Mouse (Mus musculus): ENCODE data around the gene Grsf1.

Gene Grsf1

DNA sequence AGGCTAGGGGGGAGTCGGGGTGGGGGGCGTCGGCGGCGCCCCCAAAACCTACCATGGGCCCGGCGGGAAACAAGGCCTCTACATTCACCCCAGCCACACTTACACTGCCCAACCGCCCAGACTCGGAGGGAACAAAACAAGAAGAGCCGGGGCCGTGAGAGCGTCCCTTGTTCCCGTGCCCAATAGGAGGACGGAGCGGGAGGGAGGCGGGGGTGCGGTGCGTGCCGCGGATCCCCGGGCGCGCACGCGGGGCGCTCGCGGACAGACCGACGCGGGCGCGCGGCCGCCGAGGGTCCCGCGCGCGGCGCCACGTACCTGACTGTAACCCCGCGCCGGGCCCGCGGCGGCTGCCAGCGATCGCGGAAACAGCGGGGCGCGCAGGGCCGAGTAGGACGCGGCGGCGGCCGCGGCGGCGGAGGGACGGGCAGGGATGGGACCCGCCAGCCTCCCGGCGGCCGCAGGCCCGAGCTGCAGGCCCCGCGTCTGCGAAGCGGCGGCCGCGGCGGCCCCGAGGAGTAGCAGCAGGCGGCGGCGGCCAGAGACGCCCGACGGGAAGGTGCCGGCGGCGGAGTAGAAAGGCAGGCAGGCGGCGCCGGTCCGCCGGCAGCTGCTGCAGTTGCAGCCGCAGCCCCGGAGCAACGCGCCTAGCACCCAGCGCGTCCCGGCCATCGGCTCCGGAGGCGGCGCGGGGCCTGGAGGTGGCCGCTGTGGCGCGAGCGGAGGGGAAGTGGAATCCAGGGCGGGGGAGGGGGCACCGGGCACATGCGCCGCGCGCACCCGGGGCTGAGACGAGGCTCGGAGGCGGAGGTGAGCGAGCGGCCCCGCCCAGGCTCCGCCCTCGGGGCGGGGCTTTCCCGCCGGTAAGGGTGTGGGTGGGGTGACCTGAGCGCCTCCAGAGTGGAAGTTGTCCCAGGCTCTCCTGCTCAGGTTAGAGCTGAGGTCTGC is at the start of gene Grsf1:
Gene Grsf1, minus strand, starts transcription at position 729 of the 945 bp plus-strand sequence.
- DNase-seq (ENCODE audit: low read depth, low spot score), result peak; percentile 94

DNA sequence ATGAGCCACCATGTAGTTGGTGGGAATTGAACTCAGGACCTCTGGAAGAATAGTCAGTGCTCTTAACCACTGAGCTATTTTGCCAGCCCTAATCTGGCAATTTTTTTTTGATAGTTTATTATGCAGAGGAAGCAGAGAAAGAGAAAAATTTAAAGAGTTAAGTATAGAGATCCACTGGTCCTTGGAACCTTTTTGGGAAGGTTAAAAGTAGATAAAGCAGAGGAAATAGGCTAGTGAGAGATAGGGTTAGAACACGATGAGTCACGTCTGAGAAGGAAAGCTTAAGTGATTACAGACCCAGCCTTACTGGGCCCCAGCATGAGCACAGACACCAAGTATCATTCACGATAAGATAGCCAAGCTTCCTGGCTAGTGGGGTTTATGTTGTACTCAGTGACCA is 48.1 kb upstream of the Grsf1 start:
- DNase-seq (ENCODE audit: low read depth, low spot score), result no peak

DNA sequence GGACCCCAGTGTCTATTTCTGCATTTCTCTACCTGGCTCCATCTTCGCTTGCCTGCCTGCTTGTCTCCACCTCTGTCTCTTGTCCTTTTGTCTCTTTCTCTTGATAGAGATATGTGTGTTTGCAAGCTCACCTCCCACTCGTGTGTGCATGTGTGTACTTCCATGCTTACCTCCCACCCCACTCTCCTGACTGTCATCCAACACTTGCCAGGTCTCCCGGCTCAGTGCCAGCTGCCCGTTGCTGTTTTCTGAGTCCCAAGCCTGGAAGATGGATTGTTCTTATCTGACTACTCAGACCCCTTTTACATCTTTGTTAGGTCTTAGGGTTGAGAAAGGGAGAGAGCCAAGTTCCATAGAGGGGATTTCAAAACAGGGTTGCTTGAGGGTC is 46.2 kb upstream of the Grsf1 start:
- DNase-seq (ENCODE audit: low read depth, low spot score), result no peak

DNA sequence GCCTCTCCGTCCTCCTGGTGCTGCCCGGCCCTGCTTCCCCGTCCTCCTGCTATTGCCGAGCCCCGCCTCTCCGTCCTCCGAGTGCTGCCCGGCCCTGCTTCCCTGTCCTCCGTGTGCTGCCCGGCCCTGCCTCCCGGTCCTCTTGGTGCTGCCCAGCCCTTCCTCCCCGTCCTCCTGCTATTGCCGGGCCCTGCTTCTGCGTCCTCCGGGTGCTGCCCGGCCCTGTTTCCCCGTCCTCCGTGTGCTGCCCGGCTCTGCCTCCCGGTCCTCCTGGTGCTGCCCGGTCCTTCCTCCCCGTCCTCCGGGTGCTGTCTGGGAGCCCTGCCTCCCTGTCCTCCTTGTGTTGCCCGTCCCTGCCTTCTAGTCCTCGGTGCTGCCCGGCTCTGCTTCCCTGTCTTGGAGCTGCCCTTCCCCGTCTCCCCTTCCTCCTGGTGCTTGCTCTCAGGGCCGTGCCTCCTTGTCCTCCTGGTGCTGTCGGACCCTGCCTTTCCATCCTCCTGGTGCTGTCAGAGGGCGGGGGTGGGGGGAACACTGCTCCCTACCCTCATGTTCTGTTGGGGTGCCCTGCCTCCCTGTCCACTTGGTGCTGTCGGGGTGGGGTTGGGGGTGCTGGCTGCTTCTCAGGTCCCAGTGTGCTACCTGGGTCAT is 45.7 kb upstream of the Grsf1 start:
- DNase-seq (ENCODE audit: low read depth, low spot score), result peak; percentile 49

DNA sequence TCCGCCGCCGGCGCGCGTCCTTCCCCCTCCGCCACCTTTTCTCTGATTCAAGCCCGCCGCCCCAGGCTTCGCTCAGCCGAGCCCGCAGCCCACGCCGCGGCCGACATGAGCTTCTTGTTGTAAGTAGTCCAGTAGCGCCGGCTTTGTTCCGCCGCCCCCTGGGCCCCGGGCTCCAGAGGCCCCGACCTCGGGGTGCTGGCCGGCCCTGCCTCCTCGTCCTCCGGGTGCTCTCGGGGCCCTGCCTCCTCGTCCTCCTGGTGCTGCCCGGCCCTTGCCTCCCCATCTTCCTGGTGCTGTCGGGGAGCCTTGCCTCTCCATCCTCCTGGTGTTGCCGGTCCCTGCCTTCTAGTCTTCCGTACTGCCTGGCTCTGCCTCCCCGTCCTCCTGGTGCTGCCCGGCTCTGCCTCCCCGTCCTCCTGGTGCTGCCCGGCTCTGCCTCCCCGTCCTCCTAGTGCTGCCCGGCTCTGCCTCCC is 45.1 kb upstream of the Grsf1 start:
- no peak for DNase-seq (ENCODE audit: low read depth, low spot score)

DNA sequence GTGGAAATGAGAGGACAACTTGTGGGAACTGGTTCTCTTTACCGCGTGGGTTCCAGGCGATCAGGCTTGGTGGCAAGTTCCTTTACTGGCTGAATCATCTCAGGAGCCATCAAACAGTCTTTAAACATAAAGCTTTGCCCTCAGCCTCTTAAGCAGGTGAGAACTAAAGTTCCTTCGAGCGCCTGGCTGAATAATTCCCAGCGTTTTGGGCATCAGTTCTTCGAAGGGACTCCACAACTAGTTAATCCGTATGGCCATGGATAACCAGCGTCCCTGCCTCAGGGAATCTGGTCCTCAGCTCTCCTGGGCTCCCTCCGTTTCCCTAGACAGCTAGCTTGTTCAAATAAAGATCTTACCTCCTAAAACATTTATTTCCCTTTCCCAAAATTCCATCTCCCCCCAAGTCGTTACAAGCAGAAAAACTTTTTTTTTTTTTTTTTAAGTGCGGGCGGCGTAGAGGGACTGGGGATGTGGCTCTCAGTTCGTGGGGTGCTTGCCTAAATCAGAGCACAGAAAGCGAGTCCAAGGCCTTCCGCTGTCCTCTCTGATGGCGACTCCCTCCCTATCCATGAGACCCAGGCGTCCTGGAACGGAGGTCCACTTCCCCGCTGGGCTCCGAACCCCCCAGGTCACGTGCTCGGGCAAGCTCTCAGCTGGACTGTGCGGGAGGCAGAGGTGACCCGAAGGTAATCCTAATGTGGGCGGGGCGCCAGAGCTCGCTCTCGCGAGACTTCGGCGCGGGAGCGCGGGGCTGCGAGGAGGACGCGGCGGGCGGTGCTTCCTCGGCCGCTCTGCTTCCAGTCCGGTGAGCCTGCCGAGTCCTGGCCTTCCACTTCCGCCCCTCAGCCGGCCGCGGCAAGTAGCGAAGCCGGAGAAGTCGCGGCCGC is 44.4 kb upstream of the Grsf1 start, which contains the start of gene Mob1b:
Gene Mob1b, plus strand, starts transcription at position 740 of the 887 bp plus-strand sequence.
- peak; percentile 97 for DNase-seq (ENCODE audit: low read depth, low spot score)

DNA sequence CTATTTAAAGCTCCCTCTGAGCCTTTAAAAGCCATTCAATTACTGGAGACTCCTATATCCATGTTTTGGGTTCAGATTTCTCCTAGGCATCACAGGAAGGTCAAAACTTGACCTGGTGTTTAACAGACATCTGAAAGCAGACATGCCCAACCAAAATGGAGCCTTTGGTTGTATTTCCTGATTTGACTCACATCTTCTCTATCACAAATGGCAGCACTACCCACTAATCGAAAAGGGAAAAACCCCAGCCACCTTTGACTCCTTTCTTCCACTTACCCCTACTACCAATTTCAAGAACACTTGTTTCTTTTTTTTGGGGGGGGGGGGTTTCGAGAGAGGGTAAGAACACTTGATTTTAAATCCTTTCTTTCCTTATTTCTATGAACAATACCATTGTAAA is 41.0 kb upstream of the Grsf1 start:
- DNase-seq (ENCODE audit: low read depth, low spot score), result peak; percentile 49

DNA sequence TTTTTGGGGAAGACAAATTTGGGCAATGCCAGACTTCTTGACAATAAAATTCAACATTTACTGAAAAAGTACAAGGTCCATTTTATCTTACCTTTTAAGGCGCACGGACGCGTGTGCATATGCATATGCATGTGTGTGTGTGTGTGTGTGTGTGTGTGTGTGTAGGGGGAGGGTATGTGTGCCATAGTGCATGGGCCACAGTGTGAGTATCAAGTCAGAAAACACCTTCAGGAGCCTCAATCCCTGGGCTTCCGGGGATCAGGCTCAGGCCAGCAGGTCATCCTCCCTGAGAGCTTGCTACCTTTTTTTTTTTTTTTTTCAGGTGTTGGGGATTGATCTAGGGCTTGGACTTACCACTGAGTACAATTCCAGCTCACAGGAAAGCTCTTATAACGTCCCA is 36.4 kb upstream of the Grsf1 start:
- no peak for DNase-seq (ENCODE audit: low read depth, low spot score)

DNA sequence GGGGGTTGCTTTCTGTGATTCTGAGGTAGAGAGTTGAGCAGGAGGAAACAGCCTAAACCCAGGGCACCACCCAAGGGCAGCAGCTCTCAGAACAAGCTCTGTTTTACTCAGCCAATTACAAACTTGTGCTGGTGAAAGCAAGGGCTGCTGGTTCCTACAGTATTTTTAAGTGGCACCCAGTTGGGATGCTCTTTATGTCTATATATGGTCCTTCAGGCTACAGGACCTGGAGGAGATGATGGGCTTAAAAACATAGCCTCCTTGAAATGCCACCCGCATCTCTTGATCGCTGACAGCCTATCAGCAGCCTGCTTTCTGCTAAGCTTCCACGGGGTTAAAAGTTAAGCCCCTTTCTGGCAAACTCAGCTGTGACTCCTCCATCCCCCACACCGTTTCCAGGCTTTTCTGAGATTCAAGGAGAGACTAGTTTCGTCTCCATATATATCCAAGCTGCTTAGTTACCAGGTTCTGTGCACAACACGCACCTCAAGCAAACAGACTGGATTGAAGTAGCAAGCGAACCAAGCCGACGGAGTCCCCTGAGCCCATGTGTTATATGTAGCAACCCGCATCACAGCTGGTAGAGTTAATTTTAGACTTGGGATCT is 35.8 kb upstream of the Grsf1 start:
- no peak for DNase-seq (ENCODE audit: low read depth, low spot score)

DNA sequence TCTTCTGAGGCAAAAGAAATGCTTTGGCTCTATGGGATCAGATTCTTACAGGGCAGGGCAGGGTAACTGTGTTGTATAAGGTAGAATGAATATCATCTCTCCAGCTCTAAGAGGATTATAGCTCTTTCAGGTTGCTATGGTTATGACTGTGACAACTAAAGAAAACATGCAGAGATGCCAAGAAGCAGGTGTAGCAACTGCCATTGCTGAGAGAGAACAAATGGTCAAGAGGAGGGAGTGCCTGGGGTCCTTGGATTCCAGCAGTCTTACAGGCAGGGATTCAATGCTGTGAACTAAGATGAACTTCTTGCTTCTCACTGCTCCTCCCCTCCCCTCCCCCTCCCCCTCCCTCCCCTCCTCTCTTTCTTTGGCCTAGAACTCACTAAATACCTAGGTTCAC is 35.2 kb upstream of the Grsf1 start:
- DNase-seq (ENCODE audit: low read depth, low spot score), result no peak

DNA sequence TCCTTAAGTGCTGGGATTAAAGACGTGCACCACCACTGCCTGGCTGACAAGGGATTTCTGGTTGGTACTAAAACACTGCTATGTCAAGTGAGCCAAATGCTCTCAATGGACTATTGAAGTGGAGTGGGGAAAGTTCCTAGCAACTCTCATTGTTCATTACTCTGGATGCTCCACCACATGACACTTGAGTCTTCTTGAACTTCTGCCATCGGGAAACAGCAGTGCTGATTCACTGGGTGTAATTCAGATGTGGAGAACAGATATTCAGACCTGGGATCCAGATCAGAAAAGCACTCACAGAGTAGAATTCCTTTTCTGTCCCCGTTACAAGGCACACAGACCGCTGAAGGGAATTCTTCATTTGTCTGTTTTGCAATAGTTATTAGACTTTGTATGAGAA is 27.6 kb upstream of the Grsf1 start:
- DNase-seq (ENCODE audit: low read depth, low spot score), result no peak

DNA sequence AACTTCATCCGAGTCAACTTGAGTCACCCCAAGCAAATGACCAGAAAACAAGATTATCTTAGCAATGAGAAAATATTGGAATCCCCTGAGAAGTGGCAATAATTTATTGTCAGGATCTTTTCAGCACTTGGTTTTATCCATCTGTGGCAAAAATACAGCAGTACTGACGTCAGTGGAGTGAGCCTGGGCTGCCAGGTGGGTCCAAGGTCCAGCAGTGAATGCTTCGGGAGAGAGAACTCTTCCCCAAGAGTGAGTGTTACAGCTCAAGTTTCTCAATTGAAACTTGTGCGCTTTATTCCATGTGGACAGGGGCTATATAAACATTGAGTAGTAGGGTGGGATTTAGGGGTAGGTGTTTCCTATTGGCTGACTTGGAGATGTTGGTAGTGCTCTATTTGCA is 26.1 kb upstream of the Grsf1 start:
- no peak for DNase-seq (ENCODE audit: low read depth, low spot score)

DNA sequence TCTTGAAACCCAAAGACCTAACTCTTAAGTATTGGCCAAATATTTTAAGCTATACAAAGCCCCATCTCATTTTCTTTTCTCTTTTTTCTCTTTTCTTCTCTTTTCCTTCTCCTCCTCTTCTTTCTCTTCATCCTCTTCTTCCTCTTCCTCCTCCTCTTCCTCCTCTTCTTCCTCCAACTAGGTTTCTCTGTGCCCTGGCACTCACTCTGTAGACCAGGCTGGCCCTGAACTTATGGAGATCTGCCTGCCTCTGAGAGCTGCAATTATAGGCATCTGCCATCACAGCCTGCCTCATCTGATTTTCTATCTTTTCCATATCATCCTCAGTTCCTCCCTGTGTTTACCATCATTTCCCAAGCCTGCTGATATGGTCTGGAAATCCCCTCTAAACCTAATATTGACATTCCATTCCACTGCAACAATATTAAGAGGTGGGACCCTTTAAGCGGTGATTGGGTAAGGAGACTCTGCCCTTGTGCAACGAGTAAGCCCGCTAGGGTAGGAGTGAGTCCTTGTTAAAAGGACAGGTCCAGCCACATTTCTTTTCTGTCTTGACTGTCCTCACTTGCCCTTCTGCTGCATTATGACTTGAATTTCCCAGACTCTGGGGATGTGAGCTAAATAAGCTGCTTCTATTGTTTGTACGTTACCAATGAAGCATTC is 23.4 kb upstream of the Grsf1 start:
- no peak for DNase-seq (ENCODE audit: low read depth, low spot score)

DNA sequence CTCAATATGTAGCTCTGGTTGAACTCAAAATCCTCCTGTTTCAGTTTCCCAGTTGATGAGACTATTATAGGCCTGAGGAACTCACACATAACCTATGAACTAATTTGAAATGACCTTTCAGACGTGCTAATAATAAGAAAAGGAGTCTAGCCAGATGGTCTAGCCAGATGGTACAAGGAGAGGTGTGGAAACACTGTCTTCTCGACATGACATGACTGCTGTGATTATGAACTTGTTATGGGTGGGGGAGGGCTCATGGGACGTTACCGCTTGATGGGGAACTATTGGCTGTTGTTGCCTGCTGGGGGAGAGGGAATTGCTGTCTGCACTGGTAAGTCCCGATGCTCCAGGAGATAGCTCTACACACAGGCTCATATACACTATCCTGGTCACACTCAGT is 21.3 kb upstream of the Grsf1 start:
- no peak for DNase-seq (ENCODE audit: low read depth, low spot score)

DNA sequence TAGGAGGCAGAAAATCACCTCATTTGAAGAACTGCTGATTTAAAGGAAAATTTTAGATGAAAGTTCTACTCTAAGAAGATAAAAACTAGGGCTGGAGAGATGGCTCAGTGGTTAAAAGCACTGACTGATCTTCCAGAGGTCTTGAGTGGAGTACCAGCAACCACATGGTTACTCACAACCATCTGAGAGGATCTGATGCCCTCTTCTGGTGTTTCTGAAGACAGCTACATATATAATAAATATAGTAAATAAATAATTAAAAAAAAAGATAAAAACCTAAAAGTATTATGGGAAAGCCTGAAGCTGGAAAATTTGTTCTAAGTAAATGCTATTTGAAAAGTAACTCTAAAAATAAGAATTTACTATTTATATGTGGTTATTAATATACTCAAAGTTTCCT is 17.1 kb upstream of the Grsf1 start:
- DNase-seq (ENCODE audit: low read depth, low spot score), result no peak

DNA sequence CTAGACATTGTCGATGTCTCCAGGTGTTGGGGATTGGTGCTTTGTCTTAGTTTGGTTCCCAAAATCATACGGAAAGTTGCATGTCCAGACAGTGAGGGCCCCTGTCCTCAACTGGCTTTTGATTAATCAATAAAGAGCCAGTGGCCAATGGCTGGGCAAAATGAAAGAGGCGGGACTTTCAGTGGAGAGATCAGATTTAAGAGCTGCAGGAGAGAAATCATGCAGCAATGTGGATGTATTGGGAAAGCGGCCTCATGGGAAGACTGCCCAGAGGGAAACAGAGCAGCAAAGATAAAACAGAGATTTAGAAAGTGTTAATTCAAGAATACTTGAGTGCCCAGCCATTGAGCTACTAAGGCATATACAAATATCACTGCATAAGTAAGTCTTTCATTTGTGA is 16.6 kb upstream of the Grsf1 start:
- DNase-seq (ENCODE audit: low read depth, low spot score), result no peak

DNA sequence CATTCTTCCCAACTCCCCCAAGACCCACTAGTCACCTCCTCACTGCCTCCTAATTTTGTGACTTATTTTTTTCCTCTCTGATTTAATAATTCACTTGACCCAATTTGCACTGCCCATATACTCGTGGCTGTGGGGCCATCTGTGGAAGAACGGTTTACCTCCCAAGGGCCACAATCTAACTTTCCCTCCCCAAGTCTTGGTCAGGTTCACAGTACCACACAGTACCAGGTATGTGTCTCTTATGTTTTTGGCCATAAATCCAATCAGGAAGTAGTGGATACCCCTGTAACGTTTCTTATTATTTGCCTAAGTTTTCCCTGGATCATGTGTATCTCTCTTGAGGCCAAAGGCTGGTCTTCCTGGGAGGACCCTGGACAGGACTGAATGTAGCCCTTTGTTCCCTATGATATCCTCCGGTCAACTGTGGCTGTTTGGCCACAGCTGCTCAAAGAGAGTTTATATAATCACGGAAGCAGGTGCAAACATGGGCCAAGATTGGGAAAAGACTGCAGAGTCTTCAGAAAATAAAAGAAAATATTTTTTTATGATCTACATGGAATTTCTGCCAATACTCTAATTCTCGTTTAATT is 15.6 kb upstream of the Grsf1 start:
- no peak for DNase-seq (ENCODE audit: low read depth, low spot score)

DNA sequence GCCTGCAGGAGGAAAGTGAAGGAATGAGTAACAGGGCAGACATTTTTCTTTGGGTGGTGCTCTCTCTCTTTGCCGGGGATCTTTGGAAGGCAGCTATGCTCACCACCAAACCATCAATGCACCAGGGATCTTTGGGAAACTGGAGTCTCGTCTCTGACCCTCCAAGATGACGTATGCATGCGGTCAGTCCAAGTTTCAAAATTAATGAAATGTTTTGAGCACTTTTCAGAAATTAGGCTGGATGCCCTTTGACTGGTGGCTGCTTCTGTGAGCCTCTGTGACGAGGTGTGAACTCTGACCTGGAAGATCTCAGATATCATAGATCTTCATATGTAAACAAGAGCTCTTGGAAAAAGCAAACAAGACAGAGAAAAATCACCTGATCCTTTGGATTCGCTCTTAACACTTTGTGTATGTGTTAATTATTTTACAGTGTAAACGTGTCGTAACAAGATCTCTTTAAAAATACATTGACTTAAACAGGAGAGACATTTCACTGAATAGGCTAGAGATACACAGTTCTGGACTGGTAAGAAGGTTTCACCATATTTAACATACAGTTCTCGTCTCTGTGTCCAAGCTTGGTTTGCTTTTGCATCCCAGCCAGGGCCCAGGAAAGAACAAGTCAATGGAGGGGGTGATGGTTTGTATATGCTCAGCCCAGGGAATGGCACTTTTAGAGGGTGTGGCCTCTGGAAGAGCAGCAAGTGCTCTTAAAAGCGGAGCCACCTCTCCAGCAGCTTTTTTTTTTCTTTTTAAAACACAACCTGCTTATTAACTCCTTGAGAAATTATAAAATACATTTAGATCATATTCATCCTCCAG is 14.9 kb upstream of the Grsf1 start:
- no peak for DNase-seq (ENCODE audit: low read depth, low spot score)

DNA sequence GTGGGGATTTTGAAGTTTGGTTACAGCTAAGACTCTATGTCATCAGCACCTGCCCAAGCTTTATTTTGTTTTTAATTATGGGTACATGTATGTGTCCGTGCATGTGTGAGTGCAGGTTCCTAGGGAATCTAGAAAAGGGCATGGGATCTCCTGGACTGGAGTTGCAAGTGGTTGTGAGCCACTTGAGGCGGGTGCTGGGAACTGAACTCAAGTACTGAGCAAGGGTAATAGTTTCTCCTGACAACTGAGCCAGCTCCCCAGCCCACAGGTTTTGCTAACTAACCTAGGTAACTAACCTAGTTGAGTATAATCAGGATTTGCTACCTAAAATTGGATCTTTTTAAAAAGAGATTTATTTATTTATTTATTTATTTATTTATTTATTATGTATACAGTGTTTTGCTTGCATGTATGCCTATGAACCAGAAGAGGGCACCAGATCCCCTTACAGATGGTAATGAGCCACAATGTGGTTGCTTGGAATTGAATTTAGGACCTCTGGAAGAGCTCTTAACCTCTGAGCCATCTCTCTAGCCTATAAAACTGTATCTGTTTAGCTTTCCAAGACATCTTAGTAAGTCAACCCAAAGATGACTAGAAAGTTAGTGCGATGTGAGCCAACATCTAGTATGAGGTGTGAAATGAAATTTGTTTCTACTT is 13.4 kb upstream of the Grsf1 start:
- peak; percentile 57 for DNase-seq (ENCODE audit: low read depth, low spot score)
